12 mouse cellular contexts compared by ENCODE assay signal in the genomic region with DNA sequence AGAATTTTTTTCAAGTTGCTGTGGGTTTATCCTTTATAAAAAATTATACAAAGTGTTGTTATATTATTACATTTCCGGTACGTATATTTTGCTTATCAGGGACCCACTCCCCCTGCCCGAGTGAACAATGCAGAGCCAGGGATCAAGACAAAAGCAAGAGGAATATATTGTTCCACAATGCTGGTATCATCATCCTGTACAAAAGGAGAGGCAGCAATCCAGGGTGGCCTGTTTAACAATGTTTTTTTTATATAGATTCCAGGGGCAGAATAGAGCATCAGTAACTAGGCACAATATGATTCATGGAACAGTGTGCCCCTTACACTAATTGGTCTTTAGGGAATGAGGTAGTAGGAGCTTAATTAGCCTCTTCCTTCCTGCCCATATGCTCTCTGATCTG. TPM values are rescaled to one million over a fixed set of nuclear protein-coding genes. Genes with fewer than 3 reads are reported as not detected.
"Had no signal": no experiment of that assay in that cellular context is flagged by ENCODE, and none has a peak within 500 bp of the region (broad histone marks: within the 10 kb centered on the region; RNA-seq: fewer than 3 reads in every experiment).

No protein-coding gene starts in this region.

RNA-seq across cellular contexts. Expression of a gene that starts 30.1 kb away (rescaled TPM):
- polyA plus RNA-seq: neural tube, embryonic 13.5 days; neural tube, embryonic 14.5 days; neural tube, embryonic 15.5 days; small intestine, adult 2 months; spleen, adult 2 months; stomach, embryonic 14.5 days; stomach, embryonic 15.5 days; stomach, embryonic 16.5 days; stomach, postnatal 0 days; thymus, adult 2 months; thymus, postnatal 0 days; urinary bladder, adult 2 months had no signal

RNA-seq across cellular contexts. Expression of a gene that starts 30.5 kb away (rescaled TPM):
- polyA plus RNA-seq: neural tube, embryonic 13.5 days; neural tube, embryonic 14.5 days; neural tube, embryonic 15.5 days; small intestine, adult 2 months; spleen, adult 2 months; stomach, embryonic 14.5 days; stomach, embryonic 15.5 days; stomach, embryonic 16.5 days; stomach, postnatal 0 days; thymus, adult 2 months; urinary bladder, adult 2 months had no signal
